Mouse (Mus musculus) right cerebral cortex, adult 18-20 months (tissue): ENCODE data around the gene Skint5.
"Not testable (repeated sequence)": the region's sequence is repeated elsewhere in the genome, so short reads cannot be mapped to it uniquely, and the experiment has no call there.

Experiments
- DNase-seq: peaks from one replicate; pipeline ENCODE4 v3.0.0; 2022; ENCODE audit warnings: mixed read lengths

Skint5 gene

DNA sequence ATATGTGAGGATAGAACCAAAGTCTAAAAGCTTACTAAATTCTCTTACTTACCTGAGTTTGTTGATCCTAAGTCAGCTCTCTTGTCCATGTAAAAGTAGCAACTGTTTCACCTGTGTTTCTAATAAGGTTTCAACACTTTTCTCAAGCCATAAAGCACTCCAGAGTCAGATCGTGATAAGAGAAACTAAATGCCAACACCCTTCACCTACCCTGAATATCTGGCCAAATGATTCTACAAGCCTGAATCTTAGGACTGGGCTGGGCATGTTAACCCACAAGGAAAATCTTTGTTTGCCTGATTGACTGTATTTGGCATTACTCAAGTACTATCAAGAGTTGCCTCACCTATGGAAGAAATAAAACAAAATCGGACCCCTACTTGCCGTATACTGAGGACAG, at the start of gene Skint5:
TSS of gene Skint5 (minus strand) at position 101 of the 400 bp plus-strand sequence.
- no peak for DNase-seq

DNA sequence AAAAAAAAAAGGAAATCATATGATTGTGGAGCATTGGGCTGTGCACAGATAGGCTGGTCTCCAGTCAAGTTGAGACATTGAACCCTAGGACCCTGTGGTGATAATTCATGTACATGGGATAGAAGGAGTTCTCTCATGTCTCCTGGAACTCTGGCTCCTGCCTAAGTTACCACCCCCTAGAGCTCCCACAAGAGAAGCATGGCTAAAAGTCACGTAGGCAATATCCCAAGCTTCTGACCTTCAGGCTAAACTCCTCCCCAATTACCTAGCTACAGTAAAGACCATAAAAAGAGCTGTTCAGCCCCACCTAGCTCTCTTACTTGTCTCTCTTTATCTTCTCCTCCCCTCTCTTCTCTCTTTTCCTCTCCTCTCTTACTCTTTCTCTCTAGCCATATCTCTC, 42.0 kb downstream of the Skint5 start:
- DNase-seq: no peak

DNA sequence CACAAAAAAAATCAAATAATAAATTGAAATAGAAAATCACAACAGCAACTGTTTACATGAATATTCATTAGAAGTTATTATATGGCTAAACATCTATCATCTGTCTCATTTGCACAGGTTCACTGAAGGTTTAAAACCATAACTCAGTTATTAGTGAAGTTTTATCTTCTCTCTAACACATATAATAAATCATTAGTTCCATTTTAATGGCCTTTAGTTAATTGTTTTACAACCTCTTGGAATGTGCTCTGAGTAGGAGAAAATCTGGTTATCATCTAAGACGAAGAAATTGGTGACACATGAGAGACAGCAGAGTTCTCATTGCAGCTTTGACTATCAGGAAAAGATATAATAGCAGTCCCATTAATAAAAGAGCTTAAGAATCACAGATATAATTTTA, 235.1 kb downstream of the Skint5 start:
- no peak for DNase-seq

DNA sequence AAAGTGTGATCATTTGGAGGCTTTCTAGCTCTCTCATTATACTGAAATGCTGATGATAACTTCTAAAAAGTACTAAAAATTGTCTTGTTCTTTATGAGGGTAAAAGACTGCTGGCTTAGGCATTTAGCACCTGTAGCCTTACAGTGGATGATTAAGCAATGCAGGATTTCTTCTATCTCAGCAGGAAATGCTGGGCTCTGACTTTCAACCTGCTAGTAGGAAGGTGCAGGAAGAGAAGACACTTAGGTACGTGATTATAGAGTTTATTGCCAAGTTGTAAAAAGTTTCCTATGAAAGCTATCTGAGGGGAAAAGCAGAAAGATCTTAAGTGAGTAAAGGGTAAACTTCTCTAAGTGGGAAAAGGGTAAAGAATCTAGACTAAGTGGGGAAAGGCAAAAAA, 235.6 kb downstream of the Skint5 start:
- DNase-seq: no peak

DNA sequence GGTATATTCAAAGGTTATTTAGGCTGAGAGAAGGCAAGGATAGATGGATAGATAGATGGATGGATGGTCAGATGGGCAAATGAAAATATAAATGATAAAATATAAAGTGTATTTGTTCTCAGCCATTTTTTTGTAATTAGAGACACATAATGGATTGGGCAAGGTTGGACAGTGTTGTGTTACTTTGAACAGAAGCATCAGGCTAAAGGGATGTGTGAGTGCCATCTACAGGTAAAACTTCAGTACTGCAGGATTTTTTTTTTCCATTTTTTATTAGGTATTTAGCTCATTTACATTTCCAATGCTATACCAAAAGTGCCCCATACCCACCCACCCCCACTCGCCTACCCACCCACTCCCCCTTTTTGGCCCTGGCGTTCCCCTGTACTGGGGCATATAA, 551.1 kb downstream of the Skint5 start:
- DNase-seq: not testable (repeated sequence)
